Mouse (Mus musculus) urinary bladder, adult 2 months (tissue): ENCODE results near the gene Erfe. TPM values are rescaled to one million over a fixed set of nuclear protein-coding genes. Genes with fewer than 3 reads are reported as not detected.

Experiments used
- DNase-seq: peaks from one replicate; pipeline ENCODE4 v3.0.0; 2022; ENCODE audit warnings: low spot score
- polyA plus RNA-seq: library from polyadenylated mRNA; depleted of rRNA; stranded (reverse); fragments of >200 nt; gene quantifications from 2 replicates; pipeline ENCODE4 v1.2.3, GENCODE M21; 2012

The Erfe gene
- polyA plus RNA-seq, 1 experiment: 0.08 TPM

DNA sequence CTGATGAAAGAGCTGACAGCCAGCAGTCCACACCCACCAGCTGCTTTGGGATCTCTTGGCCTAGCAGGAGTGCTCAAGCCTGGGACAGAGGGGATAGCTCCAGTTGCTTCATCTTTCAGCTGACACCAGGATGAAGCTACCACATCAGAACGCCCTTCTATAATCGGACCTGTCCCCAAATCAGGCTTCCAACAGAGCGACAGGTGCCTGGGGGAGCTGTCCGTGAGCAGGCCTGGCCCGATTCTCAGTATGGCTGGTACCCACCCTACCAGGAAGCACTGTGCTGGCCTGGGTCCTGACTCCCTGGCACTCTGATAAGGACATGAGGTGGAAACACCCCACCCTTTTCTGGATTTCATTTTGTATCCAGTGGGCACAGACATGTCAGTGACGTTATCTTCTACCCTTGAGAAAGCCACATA, 7.2 kb downstream of the Erfe start:
- DNase-seq: no peak

DNA sequence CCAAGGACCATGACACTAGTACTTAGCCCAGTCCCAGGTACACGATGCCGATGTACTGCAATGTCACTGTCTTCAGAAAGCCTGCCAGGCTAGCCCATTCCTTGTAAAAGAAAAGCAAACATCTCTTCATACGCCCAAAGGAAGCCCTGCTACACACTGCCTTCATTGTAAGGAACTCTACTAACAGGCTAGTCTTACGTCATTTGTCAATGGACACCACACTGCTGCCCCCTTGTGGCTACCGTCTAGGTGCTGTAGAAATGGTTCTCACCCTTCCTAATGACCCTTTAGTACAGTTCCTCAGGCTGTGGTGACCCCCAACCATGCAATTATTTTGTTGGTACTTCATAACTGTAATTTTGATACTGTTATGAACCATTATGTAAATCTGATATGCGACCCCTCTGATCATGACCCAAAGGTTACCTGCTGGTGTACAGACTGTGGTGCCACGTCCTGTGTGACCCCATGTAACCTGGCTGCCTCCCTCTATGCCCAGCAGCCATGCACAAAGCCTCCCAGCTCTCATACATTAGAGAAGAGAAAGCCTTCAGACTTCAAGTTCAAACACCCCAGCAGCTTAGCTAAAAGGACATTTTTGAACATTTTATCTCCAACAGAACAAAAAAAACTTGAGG, 14.3 kb downstream of the Erfe start:
- DNase-seq: peak; percentile 43

DNA sequence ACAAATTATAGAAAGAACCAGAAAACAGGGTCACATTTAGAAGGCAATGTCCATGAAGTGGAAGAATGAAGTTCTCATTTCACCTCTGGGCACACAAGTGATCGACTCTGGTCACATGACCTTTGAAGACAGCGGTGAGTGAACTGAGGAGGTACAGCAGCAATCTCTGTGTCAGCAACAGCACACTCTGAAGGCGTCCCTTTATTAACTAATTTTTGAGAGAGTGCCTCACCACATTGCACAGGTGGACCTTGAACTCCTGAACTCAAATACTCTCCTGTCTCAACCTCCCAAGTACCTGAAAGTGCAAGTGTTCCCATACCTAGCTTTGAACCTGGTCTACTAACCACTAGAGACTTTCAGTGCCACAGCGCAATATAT, 14.9 kb downstream of the Erfe start:
- DNase-seq: no peak

DNA sequence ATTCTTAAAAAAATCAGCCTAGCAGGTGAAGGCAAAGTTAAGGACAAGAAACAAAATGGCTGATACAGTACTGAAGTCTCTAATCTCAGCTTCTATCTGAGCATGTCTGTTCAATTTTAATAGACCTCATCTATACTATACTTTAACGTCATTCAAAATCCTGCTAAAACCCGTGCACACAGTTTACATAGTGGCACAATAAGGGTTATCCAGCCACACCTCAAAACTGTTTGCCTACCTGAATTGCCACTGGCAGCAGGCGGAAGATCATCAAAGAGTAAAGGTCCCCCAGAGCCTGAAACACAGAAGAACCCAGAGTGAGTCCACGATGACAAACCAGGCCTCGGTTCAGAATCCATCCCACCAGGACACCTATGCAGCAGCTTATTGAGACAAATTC, 24.1 kb downstream of the Erfe start:
- no peak for DNase-seq

DNA sequence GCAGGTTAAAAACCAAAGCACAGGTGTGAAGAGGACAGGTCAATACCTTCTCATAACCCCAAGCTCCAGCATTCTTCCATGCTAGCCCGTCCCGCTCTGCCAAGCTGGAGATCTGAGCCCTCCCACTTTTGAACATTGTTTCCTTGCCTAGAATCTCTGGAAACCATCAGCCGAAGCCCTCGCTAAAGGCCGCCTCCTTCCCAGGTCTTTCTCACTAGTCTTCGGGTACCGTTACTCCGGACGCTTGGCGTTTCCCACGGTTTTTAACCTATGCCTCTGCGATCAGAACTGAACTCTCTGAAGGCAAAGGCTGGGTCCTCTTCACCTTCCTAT, 31.7 kb downstream of the Erfe start:
- DNase-seq: no peak

DNA sequence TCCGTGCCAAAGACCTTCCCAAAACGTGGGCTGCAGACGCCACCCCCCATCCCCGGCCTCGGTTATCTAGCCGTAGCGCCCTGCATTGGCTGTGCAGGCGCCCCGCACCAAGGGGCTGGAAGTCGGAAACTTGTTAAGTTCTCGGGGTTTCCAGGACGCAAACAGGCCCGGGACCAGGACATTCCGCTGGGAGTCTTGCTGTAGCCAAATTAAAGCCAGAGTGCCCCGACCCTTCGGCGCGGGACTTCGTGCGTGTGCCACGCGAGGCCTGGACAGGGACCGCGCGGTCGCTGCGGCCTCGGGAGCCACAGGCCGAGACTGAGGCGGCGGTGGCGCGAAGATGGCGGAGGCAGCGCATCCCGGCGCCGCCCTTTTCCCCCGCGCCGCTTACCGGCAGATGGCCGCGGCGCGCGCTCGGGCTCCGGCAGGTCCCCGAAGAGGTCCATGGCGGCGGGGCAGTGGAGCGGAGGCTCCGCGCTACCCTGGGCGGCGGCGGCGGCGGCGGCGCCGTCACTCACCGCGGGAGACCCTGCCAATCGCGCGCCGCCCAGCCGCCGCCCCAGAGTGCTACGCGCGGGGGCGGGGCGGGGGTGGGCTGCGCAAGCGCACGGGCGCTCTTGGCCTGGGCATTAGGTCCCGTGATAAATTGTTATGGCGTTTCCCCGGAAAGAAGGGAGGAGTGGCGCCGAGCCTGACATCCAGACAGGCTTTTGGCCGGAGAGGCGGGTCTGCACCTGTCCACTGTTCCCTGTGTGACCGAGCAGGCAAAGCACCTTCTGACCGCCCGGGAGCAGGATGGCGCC, 32.2 kb downstream of the Erfe start, which contains the start of gene Ilkap:
Gene Ilkap, minus strand, starts transcription at position 556 of the 803 bp plus-strand sequence.
- DNase-seq: peak; percentile 64

DNA sequence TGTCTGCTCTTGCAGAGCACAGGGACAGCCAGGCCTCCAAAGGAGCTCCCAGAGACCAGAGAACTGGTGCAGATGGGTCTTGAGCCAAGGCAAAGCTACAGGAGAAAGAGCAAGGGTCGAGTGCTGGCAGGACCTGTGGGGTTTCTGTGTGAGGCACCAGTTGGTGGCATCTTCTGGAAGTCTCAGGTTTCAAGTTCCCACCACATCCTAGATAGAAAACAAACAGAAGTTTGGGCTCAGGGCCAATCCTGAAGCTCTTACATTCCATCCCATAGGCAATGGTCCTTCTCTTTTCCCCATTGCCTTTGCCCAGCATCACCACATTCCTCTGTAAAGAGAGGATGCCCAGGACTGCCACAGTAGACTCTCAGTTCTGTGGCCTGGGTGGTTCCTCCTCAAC, 38.7 kb downstream of the Erfe start:
- no peak for DNase-seq

DNA sequence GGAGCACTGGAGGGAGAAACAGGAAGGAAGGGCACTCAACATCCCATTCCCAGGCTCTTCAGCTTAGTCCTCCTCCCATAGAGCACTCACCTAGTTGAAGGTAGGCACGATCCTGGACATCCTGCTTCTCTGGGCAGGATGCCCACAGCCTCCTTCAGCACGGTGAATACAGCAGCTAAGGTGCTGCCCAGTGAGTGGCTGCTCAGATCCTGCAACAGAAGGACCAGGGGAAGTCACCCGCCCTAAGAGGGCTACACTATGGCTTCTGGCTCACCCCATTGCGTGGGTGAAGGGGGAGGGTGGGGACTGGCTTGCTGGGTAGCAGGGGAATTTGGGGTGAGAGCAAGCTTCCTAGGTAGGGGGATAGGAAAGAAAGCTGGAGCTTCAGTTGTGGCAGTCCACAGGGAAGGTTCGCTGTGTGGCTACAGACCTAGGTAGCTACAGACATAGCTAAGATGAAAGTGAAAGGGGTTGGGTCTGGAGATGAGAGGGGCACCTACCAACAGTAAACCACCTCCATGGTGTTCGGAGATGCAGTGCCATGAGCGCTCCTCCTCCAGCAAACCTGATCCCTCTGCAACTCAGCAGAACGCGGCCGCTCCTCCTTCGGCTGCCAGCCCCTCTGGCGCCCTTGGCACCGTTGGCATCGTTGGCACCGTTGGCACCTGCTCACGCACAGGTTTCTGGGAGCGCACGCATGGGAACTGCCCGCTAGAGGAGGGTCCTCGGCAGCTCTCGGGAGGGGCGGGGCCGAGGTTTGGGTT, 39.4 kb downstream of the Erfe start:
- no peak for DNase-seq

DNA sequence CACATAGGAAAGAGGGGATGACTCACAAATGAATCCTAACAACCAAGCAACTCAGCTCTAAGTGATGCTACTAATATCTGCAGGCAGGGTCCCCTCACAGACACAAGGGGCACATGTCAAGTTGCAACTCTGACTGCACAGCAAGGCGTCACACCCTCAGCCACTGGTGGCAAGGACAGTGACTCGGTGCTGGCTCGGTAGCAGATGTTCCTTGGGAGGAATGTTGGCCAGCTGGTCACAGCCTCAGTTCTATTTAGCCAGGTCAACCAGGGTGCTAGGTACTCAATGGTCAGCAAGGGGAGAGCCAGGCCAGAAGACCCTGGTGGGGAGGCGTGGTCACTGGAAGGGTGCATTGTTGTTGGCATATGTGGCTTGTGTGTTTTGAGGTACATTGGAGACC, 41.6 kb downstream of the Erfe start:
- DNase-seq: no peak

DNA sequence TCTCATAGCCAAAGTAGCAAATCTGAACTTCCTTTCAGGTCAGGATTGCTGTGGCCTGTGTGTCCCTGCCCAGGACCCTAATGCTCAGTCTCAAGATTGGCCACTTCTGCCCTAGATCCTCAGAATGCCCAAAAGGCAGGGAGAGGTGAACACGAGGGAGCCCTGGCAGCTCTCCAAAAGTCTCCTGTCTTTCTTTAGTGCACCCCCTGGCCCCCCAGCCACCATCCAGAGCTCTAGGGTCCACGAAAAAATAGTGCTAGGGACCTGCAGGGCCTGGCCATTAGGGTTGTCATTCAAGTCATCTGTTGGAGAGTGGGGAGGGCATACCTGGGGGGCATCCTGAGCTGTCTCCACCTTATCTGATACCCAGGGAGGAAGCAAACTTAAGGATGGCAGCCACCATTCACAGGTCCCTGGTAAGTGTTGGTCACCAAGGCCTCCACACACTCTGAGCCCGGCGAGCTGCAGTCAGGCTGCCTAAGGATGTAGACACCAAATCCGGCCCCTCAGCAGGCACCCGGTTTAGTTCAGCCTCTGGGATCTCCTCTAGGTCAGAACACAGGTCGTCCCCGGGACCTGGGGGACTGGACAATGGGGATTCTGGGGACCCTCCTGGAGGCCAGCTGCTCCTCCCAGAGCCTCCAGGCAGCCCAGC, 45.5 kb downstream of the Erfe start:
- no peak for DNase-seq

DNA sequence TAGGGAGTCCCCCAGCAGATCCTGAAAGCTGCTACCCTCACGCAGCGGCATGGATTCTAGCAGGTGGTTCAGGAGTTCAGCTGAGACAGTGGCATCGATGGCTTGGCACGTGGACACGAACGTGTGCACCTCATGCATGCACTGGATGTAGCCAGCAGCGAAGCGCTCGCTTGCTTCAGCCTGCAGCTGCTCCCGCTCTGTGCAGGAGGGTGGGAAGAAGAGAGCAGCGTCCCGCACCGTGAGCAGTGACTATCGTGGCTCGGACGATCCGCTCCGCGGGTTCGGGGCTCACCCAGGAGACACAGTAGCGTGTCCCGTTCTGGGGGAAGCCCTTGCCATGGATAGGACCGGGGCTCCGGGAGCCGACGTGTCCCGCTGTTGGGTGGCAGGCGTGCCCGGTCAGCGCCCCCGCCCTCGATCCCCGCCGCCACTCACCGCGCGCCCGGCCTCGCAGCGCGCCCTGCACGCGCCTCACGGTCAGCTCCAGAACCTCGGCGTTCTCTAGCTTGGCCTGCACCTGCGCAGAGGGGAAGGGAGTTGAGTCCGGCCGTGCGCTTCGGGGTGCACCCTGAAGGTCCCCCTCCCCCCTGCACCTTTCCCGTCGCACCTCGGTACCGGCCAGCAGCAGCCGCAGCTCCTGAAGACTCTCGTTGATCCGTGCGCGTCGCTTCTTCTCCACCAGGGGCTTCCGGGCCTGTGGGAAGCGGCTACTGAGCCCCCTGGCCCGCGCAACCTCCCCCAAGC, 46.2 kb downstream of the Erfe start:
- no peak for DNase-seq

DNA sequence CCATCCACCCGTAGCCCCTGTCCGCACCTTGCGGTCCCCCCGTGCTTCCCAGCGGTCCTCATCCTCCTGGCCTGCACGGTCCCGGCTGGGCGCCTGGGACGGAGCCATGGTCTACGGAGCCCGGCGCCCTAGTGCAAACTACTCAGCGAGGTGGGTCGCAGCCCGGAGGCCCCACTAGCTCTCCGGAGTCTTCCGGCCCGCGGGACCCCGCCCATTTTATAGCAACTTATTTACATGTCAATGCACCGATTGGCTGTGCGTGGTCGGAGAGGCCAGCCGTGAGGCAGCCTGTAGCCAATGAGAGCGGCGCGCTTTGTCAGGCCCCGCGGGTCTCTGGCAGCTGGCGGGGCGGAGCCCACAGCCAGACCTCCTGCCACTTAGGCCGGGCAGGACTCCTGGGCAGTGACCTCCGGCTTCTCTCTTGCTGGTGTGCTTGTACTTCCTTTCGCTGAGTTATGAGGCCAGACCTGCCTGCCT, 46.8 kb downstream of the Erfe start:
- peak; percentile 80 for DNase-seq

DNA sequence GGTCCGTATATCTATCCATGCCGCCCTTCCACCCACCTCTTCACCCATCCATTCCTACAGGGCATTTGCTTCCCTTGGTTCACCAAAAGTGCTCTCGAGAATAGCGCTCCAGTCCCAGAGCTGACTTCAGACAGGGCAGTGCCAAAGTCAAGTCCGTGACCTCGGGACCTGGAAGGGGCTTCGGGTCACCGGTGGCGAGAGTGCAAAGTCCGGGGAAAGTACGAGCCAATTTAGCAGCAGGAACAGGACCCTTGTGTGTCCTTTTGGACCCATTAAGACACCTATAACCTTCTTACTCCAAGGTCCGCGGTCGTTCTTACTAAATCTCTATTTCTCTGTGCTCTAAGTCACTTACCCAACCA, 47.3 kb downstream of the Erfe start:
- DNase-seq: no peak

DNA sequence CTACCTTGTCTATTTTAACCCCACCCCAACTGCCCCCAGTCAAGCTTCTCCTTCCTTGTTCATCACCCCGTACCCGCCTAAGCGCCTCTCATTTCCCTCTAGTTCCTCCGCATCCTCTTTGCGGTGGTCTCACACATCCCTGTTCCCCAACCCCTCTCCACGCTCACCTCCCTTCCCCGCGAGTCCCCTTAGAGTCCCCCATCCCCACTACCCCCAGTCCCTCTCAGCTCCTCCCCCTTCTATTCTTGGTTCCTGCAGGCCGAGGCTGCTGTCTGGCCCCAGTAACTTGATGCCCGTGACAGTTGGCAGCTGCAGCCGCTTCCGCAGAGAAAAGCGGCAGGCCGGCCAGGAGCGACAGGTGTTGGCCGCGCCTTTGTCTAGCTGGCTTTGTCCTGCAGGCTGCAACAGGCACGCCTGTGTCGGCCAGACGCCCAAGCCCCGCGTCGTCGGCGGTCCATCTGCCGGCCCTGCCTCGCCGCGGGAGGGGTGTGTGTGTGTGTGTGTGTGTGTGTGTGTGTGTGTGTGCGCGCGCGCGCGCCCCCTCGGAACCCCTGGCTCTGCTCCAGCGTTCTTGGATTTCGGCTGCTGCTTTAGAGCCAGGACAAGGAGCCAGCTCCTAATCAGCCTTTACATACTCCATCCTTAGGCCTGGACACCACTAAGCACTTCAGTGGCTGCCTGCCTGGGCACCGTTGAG, 47.8 kb downstream of the Erfe start, which contains the start of gene Hes6:
Gene Hes6, minus strand, starts transcription at position 141 of the 697 bp plus-strand sequence.
- DNase-seq: peak; percentile 38

DNA sequence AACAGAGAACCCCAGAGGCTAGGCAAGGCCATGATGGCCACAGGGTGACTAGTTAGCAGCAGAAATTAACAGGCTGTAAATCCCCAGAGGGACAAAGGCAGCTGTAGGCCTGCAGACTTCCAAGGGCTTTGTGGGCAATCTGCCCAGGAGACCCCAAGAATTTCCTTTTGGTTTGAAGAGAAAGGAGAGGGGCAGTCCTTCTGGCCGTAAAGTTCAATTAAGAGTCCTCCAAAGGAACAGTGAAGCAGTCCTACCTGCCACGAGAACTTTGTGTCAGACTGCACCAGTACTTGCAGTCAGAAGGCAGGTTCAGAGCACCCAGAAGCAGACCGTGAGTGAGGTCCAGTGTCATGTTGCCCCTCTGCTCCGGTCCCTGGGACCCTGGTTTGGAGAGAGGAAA, 48.7 kb downstream of the Erfe start:
- DNase-seq: no peak

DNA sequence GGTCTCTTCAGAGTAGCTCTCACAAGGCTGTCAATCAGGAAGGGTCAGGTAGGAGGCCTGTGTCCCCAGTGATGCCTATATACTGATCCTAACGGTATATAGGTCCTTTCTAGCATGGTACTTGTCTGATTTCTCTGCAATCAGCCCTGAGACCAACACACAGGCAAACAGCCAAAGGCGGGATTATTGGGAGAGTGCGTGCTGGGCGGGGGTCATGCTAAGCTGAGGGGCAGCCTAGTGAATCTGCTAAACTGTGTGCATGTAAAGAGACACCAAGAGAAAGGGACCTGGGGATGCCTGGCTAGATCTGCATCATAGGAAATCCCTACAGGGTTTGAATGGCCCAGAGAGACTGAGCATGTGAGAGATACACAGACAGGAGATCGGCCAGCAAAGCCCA, 49.1 kb downstream of the Erfe start:
- no peak for DNase-seq

DNA sequence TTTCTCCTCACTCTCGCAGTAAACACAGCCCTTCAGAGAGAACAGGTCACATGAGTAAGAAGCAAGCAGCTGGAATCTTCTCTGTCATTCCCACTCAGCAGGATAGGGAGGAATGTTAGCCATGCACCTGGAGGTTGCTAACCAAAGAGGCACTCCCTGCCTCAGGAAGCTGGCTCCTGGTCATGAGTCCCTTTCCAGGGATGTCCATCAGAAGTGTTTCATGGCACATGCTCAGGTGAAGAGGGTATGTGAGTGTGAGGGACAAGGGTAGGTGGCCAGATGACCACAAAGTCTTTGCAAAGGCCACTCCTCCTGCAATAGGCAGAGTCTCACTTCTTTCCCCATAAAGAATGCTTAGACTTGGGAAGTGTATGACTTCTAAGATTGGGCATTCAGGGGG, 51.8 kb downstream of the Erfe start:
- DNase-seq: no peak

DNA sequence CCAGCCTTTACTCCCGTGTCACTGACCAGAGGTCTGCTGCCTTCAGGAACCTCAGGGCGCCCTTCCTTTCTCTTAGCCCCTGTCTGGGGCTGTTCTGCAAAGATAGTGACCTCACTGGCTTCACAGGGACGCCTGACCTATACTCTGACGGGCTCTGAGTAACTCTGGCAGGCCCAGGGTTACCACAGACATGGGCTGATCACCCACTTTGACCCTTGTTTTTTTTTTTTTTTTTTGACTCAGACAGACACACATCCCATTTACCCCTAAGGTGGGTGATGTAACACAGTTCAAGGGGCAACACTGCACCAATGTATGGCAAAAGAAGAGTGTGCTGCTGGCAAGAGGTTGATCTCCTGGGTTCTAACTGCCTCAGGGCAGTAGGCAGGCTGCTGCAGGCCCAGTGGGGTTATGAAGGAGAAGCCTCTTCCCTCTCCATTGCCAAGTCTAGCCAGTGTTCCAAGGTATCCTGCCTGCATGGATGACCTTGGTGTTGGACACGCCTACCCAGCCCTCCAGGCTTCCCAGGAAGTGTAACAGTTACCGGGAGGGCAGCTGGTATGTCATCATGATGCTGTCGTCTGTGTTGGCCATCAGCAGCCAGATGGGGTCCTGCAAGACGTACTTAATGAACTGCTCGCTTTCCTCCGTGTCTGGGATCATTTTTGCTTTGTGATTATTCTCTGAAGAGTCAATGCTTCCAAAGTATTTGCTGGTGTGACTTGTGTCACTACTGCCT, 53.8 kb downstream of the Erfe start:
- DNase-seq: no peak

DNA sequence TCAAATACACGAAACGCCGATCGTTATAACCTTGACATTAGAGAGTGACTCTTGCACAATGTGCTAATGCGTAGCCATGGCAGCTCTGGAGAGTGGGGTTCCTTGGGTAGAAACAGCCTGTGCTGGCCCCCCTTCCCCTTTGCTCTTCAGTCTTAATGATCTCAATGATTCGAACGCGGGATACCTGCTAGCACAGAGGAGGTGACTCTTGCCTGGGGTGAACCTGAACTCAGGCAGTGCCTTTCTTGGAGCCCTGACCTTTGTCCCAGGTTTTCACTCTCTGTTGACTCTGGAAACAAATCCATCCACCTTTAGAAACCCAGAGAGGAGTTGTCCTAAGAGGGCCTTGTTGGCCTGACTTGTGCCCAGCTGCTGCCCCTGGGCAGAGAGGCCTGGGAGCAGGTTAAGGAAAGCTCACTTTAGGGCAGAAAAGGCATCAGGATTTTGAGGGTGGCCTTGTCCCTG, 54.4 kb downstream of the Erfe start:
- DNase-seq: no peak
